Mouse (Mus musculus): ENCODE data around the gene Gde1. TPM values are rescaled to one million over a fixed set of nuclear protein-coding genes. Genes with fewer than 3 reads are reported as not detected.

Gde1 gene
- polyA plus RNA-seq, 1 experiment from 2014 or later, result 99.7 TPM

DNA sequence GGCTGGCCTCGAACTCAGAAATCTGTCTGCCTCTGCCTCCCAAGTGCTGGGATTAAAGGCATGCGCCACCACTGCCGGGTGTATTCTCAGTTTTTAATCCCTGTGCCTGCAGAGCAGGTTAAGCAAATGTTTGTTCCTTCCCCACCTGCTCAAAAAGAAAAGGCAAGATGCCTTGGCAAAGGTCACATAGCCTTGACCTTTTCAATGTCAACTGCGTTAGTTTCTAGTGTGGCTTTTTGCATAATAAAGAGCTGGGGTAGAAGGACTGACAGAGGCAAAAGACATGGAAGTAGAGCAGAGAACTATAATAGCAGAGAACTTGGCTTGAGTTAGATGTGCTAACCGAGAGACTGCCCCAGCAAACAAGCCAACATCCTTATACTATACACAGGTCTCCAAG lies 5.2 kb upstream of the Gde1 start:
- Histone ChIP-seq H3K4me3 (ENCODE audit: low read depth, low read length) (no peak overlapping the region), H3K9ac (ENCODE audit: low read length) (no peak overlapping the region), H3K36me3 (ENCODE audit: control insufficient read depth, insufficient read depth, low read length) (no peaks in the 10 kb centered on the region; the same call in 1 of the 2 replicates), H3K9me3 (ENCODE audit: control insufficient read depth, low read length) (no peaks in the 10 kb centered on the region), H3K27ac (ENCODE audit: low read depth, low read length) (no peak overlapping the region), H3K4me1 (ENCODE audit: control insufficient read depth, insufficient read depth, low read length) (peaks cover 15% of the 10 kb centered on the region), H3K27me3 (ENCODE audit: control insufficient read depth, insufficient read depth, low read length) (no peaks in the 10 kb centered on the region), H3K4me2 (no peak overlapping the region)
- WGBS, result 60% methylated on average over 5 of the region's 5 CpGs
- no peak for DNase-seq (ENCODE audit: low spot score, missing footprints)
- no peak for ATAC-seq (ENCODE audit: low FRiP score)

DNA sequence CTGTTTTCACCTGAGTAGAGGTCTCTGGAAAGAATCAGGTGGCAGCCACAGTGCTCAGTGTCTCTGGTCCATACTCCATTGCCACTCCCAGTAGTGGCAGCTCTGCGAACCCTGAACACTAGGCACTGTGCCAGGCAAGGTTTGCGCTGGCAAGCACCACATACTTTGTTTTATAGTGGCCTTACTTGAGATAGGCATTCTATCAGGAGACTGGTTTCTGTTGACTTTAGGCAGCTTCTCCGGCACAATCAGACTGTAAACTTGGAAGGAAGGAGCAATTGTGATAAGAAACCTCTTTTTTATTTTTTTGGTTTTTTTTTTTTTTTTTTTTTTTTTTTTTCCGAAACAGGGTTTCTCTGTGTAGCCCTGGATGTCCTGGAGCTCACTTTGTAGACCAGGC lies 2.4 kb upstream of the Gde1 start:
- ATAC-seq (ENCODE audit: low FRiP score), result no peak
- WGBS, result 87% methylated on average over 4 of the region's 4 CpGs

DNA sequence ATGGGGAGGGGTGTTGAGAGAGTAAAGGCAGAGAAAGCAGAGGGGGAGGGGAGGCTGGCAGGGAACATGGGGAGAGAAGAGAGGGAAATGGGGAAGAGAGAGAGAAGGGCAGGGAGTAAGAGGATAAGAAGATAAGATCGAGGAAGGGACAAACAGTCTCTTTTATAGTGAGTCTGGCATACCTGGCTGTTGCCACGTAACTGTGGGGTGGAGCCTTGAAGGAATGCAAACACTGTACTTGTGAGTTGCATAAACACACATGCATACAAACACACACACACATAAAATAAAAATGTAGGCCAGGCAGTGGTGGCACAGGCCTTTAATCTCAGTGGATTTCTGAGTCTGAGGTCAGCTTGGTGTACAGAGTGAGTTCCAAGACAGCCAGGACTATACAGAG lies 1.6 kb upstream of the Gde1 start:
- no peak for DNase-seq (ENCODE audit: low spot score, missing footprints)
- Histone ChIP-seq H3K4me1 (ENCODE audit: control insufficient read depth, insufficient read depth, low read length) (peaks cover 16% of the 10 kb centered on the region), H3K36me3 (ENCODE audit: control insufficient read depth, insufficient read depth, low read length) (no peaks in the 10 kb centered on the region), H3K4me3 (ENCODE audit: low read depth, low read length) (no peak overlapping the region), H3K9ac (ENCODE audit: low read length) (no peak overlapping the region), H3K27ac (ENCODE audit: low read depth, low read length) (no peak overlapping the region), H3K9me3 (ENCODE audit: control insufficient read depth, low read length) (no peaks in the 10 kb centered on the region), H3K27me3 (ENCODE audit: control insufficient read depth, insufficient read depth, low read length) (no peaks in the 10 kb centered on the region), H3K4me2 (no peak overlapping the region)
- ATAC-seq (ENCODE audit: low FRiP score), result no peak
- WGBS, result 90% methylated on average over 2 of the region's 2 CpGs

More for the DNA sequence above, 2.4 kb upstream of the Gde1 start:
- H3K4me2 ChIP-seq, result no peak overlapping the region
- DNase-seq (ENCODE audit: low spot score, missing footprints), result no peak
- H3K27me3 ChIP-seq (ENCODE audit: control insufficient read depth, insufficient read depth, low read length), result no peaks in the 10 kb centered on the region
- no peaks in the 10 kb centered on the region for H3K36me3 ChIP-seq (ENCODE audit: control insufficient read depth, insufficient read depth, low read length)
- H3K9me3 ChIP-seq (ENCODE audit: control insufficient read depth, low read length), result no peaks in the 10 kb centered on the region
- peaks cover 17% of the 10 kb centered on the region for H3K4me1 ChIP-seq (ENCODE audit: control insufficient read depth, insufficient read depth, low read length)
- no peak overlapping the region for H3K9ac ChIP-seq (ENCODE audit: low read length)
- H3K4me3 ChIP-seq (ENCODE audit: low read depth, low read length), result no peak overlapping the region
- no peak overlapping the region for H3K27ac ChIP-seq (ENCODE audit: low read depth, low read length)

DNA sequence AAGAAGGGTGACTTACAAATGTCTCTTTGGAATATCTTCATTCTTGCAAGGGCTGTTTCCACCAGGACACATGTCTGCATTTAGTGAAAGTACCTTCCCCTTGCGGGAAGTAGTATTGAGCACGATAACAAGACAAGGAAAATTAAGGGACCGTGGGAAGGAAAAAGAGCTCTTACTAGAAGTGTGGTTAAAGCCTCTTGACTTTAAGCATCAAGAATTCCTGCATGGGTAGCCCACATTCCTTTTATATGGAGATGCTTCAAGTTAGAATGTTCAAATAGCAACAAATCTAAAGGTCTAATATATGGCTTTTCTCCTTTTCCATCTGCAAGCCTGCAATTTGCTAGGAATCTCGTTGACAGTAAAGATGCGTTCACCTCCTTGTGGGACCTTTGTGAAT lies 910 bp upstream of the Gde1 start:
- Histone ChIP-seq H3K9ac (ENCODE audit: low read length) (no peak overlapping the region), H3K36me3 (ENCODE audit: control insufficient read depth, insufficient read depth, low read length) (no peaks in the 10 kb centered on the region), H3K4me1 (ENCODE audit: control insufficient read depth, insufficient read depth, low read length) (peaks cover 16% of the 10 kb centered on the region), H3K27me3 (ENCODE audit: control insufficient read depth, insufficient read depth, low read length) (no peaks in the 10 kb centered on the region), H3K9me3 (ENCODE audit: control insufficient read depth, low read length) (no peaks in the 10 kb centered on the region), H3K27ac (ENCODE audit: low read depth, low read length) (no peak overlapping the region), H3K4me2 (no peak overlapping the region), H3K4me3 (ENCODE audit: low read depth, low read length) (no peak overlapping the region)
- no peak for DNase-seq (ENCODE audit: low spot score, missing footprints)
- WGBS, result 85% methylated on average over 5 of the region's 5 CpGs
- ATAC-seq (ENCODE audit: low FRiP score), result no peak

DNA sequence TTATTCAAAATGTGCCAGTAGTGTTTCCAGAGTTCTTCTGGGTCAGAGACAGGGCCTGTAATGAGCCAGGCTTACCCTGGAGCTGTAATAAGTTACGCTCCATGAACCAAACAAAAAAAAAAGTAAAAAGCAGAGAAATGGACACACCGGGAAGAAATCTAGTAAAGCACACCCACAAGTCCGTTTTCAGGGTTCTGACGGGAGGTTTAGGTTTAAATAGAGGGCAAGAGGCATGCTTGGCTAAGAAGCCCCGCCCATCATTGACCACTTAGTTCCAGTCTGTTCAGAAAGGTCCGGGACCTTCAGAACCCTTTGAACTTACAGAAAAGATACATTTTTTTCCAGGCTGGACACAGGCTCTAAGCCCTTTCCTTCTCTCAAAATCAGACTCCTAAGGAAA lies 473 bp upstream of the Gde1 start:
- Histone ChIP-seq H3K4me1 (ENCODE audit: control insufficient read depth, insufficient read depth, low read length) (peaks cover 16% of the 10 kb centered on the region), H3K27me3 (ENCODE audit: control insufficient read depth, insufficient read depth, low read length) (no peaks in the 10 kb centered on the region), H3K27ac (ENCODE audit: low read depth, low read length) (no peak overlapping the region; the same call in 1 of the 2 replicates), H3K4me2 (peak overlapping the region; percentile 85), H3K4me3 (ENCODE audit: low read depth, low read length) (peak overlapping the region; percentile 89; the same call in 1 of the 2 replicates), H3K9me3 (ENCODE audit: control insufficient read depth, low read length) (no peaks in the 10 kb centered on the region), H3K36me3 (ENCODE audit: control insufficient read depth, insufficient read depth, low read length) (no peaks in the 10 kb centered on the region), H3K9ac (ENCODE audit: low read length) (peak overlapping the region; percentile 95; the same call in 1 of the 2 replicates)
- ATAC-seq (ENCODE audit: low FRiP score) (no peak), DNase-seq (ENCODE audit: low spot score, missing footprints) (no peak)
- 28% methylated on average over 6 of the region's 6 CpGs for WGBS

DNA sequence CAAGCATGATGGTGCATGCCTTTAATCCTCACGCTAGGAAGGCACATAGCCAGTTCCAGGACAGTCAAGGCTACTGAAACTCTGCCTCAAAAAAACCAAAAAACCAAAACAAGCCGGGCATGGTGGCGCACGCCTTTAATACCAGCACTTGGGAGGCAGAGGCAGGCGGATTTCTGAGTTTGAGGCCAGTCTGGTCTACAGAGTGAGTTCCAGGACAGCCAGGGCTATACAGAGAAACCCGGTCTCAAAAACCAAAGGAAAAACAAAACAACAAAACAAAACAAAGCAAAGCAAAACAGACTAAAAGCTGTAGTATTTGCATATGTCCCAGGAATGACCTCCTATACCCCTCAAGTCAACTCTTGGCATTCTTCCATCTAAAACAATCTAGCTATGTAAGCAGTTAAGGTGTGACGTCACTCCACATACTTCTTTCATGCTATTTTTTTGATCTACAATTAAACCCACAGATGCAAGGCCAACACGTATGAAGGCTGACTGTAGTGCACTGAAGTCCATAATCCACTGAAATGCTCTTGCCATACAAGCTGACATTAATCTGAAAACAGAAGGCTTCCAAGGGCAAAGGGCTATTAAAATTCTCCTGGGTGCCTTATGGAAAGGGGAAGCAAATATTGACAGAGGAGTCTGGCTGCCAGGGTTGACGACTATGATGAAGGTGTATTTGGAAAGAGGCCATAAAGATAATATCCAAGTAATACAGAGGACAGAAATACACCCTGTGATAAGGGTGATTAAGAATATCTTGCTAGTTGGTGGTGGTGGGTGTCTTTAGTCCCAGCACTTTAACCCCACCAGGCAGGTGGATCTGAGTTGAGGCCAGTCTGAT lies 1.4 kb downstream of the Gde1 start:
- H3K36me3 ChIP-seq (ENCODE audit: control insufficient read depth, insufficient read depth, low read length), result no peaks in the 10 kb centered on the region
- DNase-seq (ENCODE audit: low spot score, missing footprints) (no peak), ATAC-seq (ENCODE audit: low FRiP score) (no peak)
- H3K27ac ChIP-seq (ENCODE audit: low read depth, low read length), result no peak overlapping the region
- H3K9ac ChIP-seq (ENCODE audit: low read length), result peak overlapping the region; percentile 6; the same call in 1 of the 2 replicates
- 82% methylated on average over 9 of the region's 9 CpGs for WGBS
- peak overlapping the region; percentile 85 for H3K4me2 ChIP-seq
- H3K9me3 ChIP-seq (ENCODE audit: control insufficient read depth, low read length), result no peaks in the 10 kb centered on the region
- peaks cover 16% of the 10 kb centered on the region for H3K4me1 ChIP-seq (ENCODE audit: control insufficient read depth, insufficient read depth, low read length)
- no peaks in the 10 kb centered on the region for H3K27me3 ChIP-seq (ENCODE audit: control insufficient read depth, insufficient read depth, low read length)
- H3K4me3 ChIP-seq (ENCODE audit: low read depth, low read length), result peak overlapping the region; percentile 89

DNA sequence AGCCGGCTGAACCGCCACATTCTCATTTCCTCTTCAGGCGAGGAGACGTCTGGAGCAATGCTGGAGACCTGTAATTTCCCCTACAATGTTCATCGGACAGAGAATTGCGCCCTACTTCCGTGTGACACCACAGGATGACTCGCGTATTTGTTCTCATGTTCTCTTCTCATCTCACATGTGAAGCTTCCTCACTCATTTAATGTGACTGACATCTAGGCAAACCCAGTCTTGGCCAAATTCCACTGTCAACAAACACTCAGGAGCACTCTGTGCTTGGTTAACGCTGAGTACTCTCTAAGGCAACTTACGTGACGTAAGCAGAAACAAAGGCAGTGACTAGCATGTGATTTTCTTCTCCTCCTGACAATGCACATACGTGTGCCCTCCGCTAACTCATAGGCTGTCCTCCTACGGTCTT lies 2.4 kb downstream of the Gde1 start:
- H3K9me3 ChIP-seq (ENCODE audit: control insufficient read depth, low read length), result no peaks in the 10 kb centered on the region
- DNase-seq (ENCODE audit: low spot score, missing footprints), result no peak
- H3K27me3 ChIP-seq (ENCODE audit: control insufficient read depth, insufficient read depth, low read length), result no peaks in the 10 kb centered on the region
- H3K36me3 ChIP-seq (ENCODE audit: control insufficient read depth, insufficient read depth, low read length), result peaks cover 2% of the 10 kb centered on the region; the same call in 1 of the 2 replicates
- ATAC-seq (ENCODE audit: low FRiP score), result no peak
- H3K9ac ChIP-seq (ENCODE audit: low read length), result no peak overlapping the region
- no peak overlapping the region for H3K4me3 ChIP-seq (ENCODE audit: low read depth, low read length)
- H3K4me2 ChIP-seq, result no peak overlapping the region
- H3K27ac ChIP-seq (ENCODE audit: low read depth, low read length), result no peak overlapping the region
- 96% methylated on average over 15 of the region's 15 CpGs for WGBS
- peaks cover 16% of the 10 kb centered on the region for H3K4me1 ChIP-seq (ENCODE audit: control insufficient read depth, insufficient read depth, low read length)

DNA sequence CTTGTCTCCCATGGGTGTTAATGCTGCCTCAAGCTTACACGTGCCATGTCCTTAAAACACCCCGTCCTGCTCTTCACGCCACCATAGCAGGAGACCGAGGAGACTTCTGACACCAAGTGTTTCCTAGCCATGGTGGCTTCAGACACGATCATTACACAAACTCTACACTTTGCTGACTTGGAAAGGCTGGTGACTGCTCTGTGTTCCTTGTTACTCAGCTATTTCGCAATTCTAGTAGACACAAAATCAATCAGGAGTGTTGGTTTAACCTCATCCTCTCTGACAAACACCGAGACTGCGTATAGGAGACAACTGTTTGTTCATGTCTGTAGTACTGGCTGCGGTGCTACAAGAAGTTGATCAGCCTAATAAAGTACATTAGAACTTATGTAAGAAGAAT lies 6.7 kb downstream of the Gde1 start:
- H3K36me3 ChIP-seq (ENCODE audit: control insufficient read depth, insufficient read depth, low read length), result peaks cover 9% of the 10 kb centered on the region
- no peak overlapping the region for H3K4me2 ChIP-seq
- ATAC-seq (ENCODE audit: low FRiP score), result no peak
- no peaks in the 10 kb centered on the region for H3K9me3 ChIP-seq (ENCODE audit: control insufficient read depth, low read length)
- no peaks in the 10 kb centered on the region for H3K4me1 ChIP-seq (ENCODE audit: control insufficient read depth, insufficient read depth, low read length)
- no peak overlapping the region for H3K4me3 ChIP-seq (ENCODE audit: low read depth, low read length)
- H3K27me3 ChIP-seq (ENCODE audit: control insufficient read depth, insufficient read depth, low read length), result no peaks in the 10 kb centered on the region
- no peak overlapping the region for H3K27ac ChIP-seq (ENCODE audit: low read depth, low read length)
- no peak overlapping the region for H3K9ac ChIP-seq (ENCODE audit: low read length)
- DNase-seq (ENCODE audit: low spot score, missing footprints), result no peak
- WGBS, result 94% methylated on average over 9 of the region's 9 CpGs

DNA sequence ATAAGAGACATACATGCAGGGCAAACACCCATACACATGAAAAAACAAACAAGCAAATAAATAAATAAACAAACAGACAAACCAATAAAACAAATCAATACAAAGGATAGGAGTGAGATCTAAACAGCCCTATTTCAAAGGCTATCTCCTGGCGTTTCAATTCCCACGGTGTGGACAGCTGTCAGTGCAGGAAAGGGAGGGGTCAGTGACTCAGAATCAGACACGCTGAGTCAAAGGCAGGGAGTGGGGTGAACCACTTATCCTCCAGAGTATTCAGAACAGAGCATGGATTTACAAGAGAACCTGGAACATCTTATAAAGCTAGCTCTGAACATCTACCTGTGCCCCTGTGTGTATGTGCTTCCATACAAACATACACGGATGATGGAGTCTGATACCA lies 8.4 kb downstream of the Gde1 start:
- no peak overlapping the region for H3K4me2 ChIP-seq
- no peaks in the 10 kb centered on the region for H3K4me1 ChIP-seq (ENCODE audit: control insufficient read depth, insufficient read depth, low read length)
- no peak for ATAC-seq (ENCODE audit: low FRiP score)
- H3K27me3 ChIP-seq (ENCODE audit: control insufficient read depth, insufficient read depth, low read length), result no peaks in the 10 kb centered on the region
- 82% methylated on average over 4 of the region's 4 CpGs for WGBS
- H3K36me3 ChIP-seq (ENCODE audit: control insufficient read depth, insufficient read depth, low read length), result peaks cover 9% of the 10 kb centered on the region
- no peak overlapping the region for H3K27ac ChIP-seq (ENCODE audit: low read depth, low read length)
- no peak overlapping the region for H3K4me3 ChIP-seq (ENCODE audit: low read depth, low read length)
- no peaks in the 10 kb centered on the region for H3K9me3 ChIP-seq (ENCODE audit: control insufficient read depth, low read length)
- H3K9ac ChIP-seq (ENCODE audit: low read length), result no peak overlapping the region
- DNase-seq (ENCODE audit: low spot score, missing footprints), result no peak
